Mouse (Mus musculus): ENCODE measurements around the gene Rbm8a.

DNA sequence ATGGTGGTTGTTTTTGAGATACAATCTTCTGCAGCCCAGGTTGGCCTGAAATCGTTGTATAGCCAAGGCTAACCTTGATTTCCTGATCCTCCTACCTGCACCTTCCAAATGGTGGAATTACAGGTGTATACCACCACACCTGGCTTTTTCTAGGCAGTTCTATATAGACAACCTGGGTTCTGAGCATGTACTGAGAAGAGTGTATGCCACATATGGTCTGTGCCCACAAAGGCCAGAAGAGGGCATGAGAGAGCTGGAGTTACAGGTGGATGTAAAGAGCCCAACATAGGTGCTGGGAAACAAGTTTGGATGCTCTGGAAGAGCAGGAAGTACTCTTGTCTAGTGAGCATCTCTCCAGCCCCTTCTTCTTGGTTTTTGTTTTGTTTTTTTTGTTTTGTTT lies 37.6 kb downstream of the Rbm8a start:
- TF ChIP-seq CTCF (IDR thresholded peaks at IDR 0.05), result peak; percentile 58
- no peak for TF ChIP-seq POLR2A (IDR thresholded peaks at IDR 0.05; ENCODE audit: insufficient read depth, low read depth, low read length)

All from heart, adult 2 months (tissue).